ENCODE assay signal across 13 mouse cellular contexts in genomic region chr8:110710593-110710992, GRCm38 (mm10). TPM values are rescaled to one million over a fixed set of nuclear protein-coding genes. Genes with fewer than 3 reads are reported as not detected.
A peak's percentile ranks its signal among the peaks of the same experiment; 100 is the strongest.
DNase-seq lines count a peak whose midpoint lies in the region; ATAC-seq and TF ChIP-seq lines count a peak whose summit lies in the region.
"Had no signal": no experiment of that assay in that cellular context is flagged by ENCODE, and none has a peak within 500 bp of the region (broad histone marks: within the 10 kb centered on the region; RNA-seq: fewer than 3 reads in every experiment).

No protein-coding gene starts in this region.

- H3K27me3 ChIP-seq in hindbrain, embryonic 10.5 days (ENCODE audit: insufficient read depth, poor library complexity, severe bottlenecking) = no peaks in the 10 kb centered on the region
- no peaks in the 10 kb centered on the region for H3K27me3 ChIP-seq in hindbrain, embryonic 14.5 days (ENCODE audit: control insufficient read depth, insufficient read depth, low read length)
- no peaks in the 10 kb centered on the region for H3K27me3 ChIP-seq in lung, embryonic 16.5 days (ENCODE audit: control insufficient read depth, insufficient read depth, low read depth, low read length)
- no peaks in the 10 kb centered on the region for H3K27me3 ChIP-seq in hindbrain, postnatal 0 days (ENCODE audit: insufficient read depth, low read length)
- H3K27me3 ChIP-seq in stomach, embryonic 14.5 days (ENCODE audit: control insufficient read depth, insufficient read depth, low read length) = no peaks in the 10 kb centered on the region
- H3K27me3 ChIP-seq: midbrain, embryonic 15.5 days had no signal

- 69% methylated on average over 3 of the region's 3 CpGs for WGBS in hindbrain, embryonic 10.5 days
- 66% methylated on average over 3 of the region's 3 CpGs for WGBS in hindbrain, embryonic 14.5 days
- WGBS in lung, embryonic 16.5 days = 46% methylated on average over 3 of the region's 3 CpGs
- 54% methylated on average over 3 of the region's 3 CpGs for WGBS in hindbrain, postnatal 0 days
- 56% methylated on average over 3 of the region's 3 CpGs for WGBS in stomach, embryonic 14.5 days

- H3K4me2 ChIP-seq in hindbrain, embryonic 14.5 days (replicated peaks) = no peak overlapping the region
- H3K4me2 ChIP-seq in lung, embryonic 16.5 days (ENCODE audit: low read depth, low read length) = no peak overlapping the region
- no peak overlapping the region for H3K4me2 ChIP-seq in hindbrain, postnatal 0 days (ENCODE audit: low read depth, low read length)
- no peak overlapping the region for H3K4me2 ChIP-seq in stomach, embryonic 14.5 days (replicated peaks; ENCODE audit: low read depth, low read length)
- H3K4me2 ChIP-seq: midbrain, embryonic 15.5 days had no signal

- no peak for DNase-seq in hindbrain, embryonic 10.5 days (ENCODE audit: low spot score)
- DNase-seq in hindbrain, embryonic 14.5 days (ENCODE audit: low spot score) = no peak
- DNase-seq in lung, postnatal 25 days (ENCODE audit: low spot score) = no peak
- no peak for DNase-seq in hindbrain, postnatal 0 days (ENCODE audit: low spot score)
- no peak for DNase-seq in thymus, postnatal 14 days
- DNase-seq in embryo, embryonic 10.5 days (ENCODE audit: low spot score) = no peak
- DNase-seq: right cerebral cortex, postnatal 4 days had no signal

- no peak for ATAC-seq in hindbrain, embryonic 14.5 days (ENCODE audit: low FRiP score)
- ATAC-seq in lung, embryonic 16.5 days (ENCODE audit: low read depth) = peak; percentile 64
- ATAC-seq in hindbrain, postnatal 0 days = no peak
- no peak for ATAC-seq in stomach, embryonic 14.5 days (ENCODE audit: insufficient number of reproducible peaks, insufficient read depth, low FRiP score, low read depth)
- ATAC-seq: inflammation-experienced regulatory T-cells, adult 6 months; midbrain, embryonic 15.5 days had no signal

- H3K36me3 ChIP-seq in hindbrain, embryonic 10.5 days = peaks cover 86% of the 10 kb centered on the region
- peaks cover 24% of the 10 kb centered on the region for H3K36me3 ChIP-seq in hindbrain, embryonic 14.5 days (replicated peaks; ENCODE audit: control insufficient read depth, insufficient read depth)
- 0 out of 2 replicates have a peak, but pooled peaks cover 2% of the 10 kb centered on the region for H3K36me3 ChIP-seq in lung, embryonic 16.5 days (ENCODE audit: control insufficient read depth, insufficient read depth, low read length)
- H3K36me3 ChIP-seq in hindbrain, postnatal 0 days (ENCODE audit: insufficient read depth, low read length) = peaks cover 18% of the 10 kb centered on the region
- peaks cover 9% of the 10 kb centered on the region for H3K36me3 ChIP-seq in stomach, embryonic 14.5 days (ENCODE audit: control insufficient read depth, insufficient read depth, low read length)

- H3K9me3 ChIP-seq in hindbrain, embryonic 10.5 days = no peaks in the 10 kb centered on the region
- no peaks in the 10 kb centered on the region for H3K9me3 ChIP-seq in hindbrain, embryonic 14.5 days (ENCODE audit: control insufficient read depth, low read length)
- no peaks in the 10 kb centered on the region for H3K9me3 ChIP-seq in lung, embryonic 16.5 days (ENCODE audit: control insufficient read depth, low read length)
- H3K9me3 ChIP-seq in hindbrain, postnatal 0 days (ENCODE audit: low read length) = no peaks in the 10 kb centered on the region
- no peaks in the 10 kb centered on the region for H3K9me3 ChIP-seq in stomach, embryonic 14.5 days (ENCODE audit: control insufficient read depth, low read depth, low read length)
- H3K9me3 ChIP-seq: midbrain, embryonic 15.5 days had no signal

- H3K4me1 ChIP-seq in hindbrain, embryonic 10.5 days (replicated peaks) = peaks cover 33% of the 10 kb centered on the region
- H3K4me1 ChIP-seq in hindbrain, embryonic 14.5 days (replicated peaks; ENCODE audit: control insufficient read depth, insufficient read depth, low read length) = peaks cover 18% of the 10 kb centered on the region
- H3K4me1 ChIP-seq in lung, embryonic 16.5 days (replicated peaks; ENCODE audit: control insufficient read depth, insufficient read depth, low read length) = peaks cover 53% of the 10 kb centered on the region
- peaks cover 16% of the 10 kb centered on the region for H3K4me1 ChIP-seq in hindbrain, postnatal 0 days (ENCODE audit: insufficient read depth, low read length)
- H3K4me1 ChIP-seq in stomach, embryonic 14.5 days (ENCODE audit: control insufficient read depth, insufficient read depth, low read length) = peaks cover 17% of the 10 kb centered on the region

- H3K27ac ChIP-seq in hindbrain, embryonic 10.5 days = peak overlapping the region; percentile 62
- H3K27ac ChIP-seq in hindbrain, embryonic 14.5 days = no peak overlapping the region
- peak overlapping the region; percentile 90 for H3K27ac ChIP-seq in lung, embryonic 16.5 days (ENCODE audit: low read length)
- peak overlapping the region; percentile 68; the same call in 1 of the 2 replicates for H3K27ac ChIP-seq in hindbrain, postnatal 0 days
- H3K27ac ChIP-seq in stomach, embryonic 14.5 days (ENCODE audit: low read length) = peak overlapping the region; percentile 40
- H3K27ac ChIP-seq: liver, embryonic 14.5 days; midbrain, embryonic 15.5 days had no signal

- TF ChIP-seq CTCF in hindbrain, postnatal 0 days (IDR thresholded peaks at IDR 0.05; ENCODE audit: low read depth) = no peak

- no peak overlapping the region for H3K9ac ChIP-seq in hindbrain, embryonic 14.5 days
- peak overlapping the region; percentile 52; the same call in 1 of the 2 replicates for H3K9ac ChIP-seq in lung, embryonic 16.5 days (ENCODE audit: low read length)
- no peak overlapping the region for H3K9ac ChIP-seq in hindbrain, postnatal 0 days (replicated peaks; ENCODE audit: low read length)
- H3K9ac ChIP-seq in stomach, embryonic 14.5 days (replicated peaks; ENCODE audit: low read depth, low read length) = no peak overlapping the region
- H3K9ac ChIP-seq: liver, embryonic 14.5 days; midbrain, embryonic 15.5 days had no signal

- no peak overlapping the region for H3K4me3 ChIP-seq in hindbrain, embryonic 10.5 days
- no peak overlapping the region for H3K4me3 ChIP-seq in hindbrain, embryonic 14.5 days (replicated peaks; ENCODE audit: low read length)
- no peak overlapping the region for H3K4me3 ChIP-seq in lung, embryonic 16.5 days (ENCODE audit: low read length)
- no peak overlapping the region for H3K4me3 ChIP-seq in hindbrain, postnatal 0 days (ENCODE audit: low read length)
- H3K4me3 ChIP-seq in stomach, embryonic 14.5 days (ENCODE audit: low read depth, low read length) = no peak overlapping the region
- H3K4me3 ChIP-seq: erythroblast, embryonic 14.5 days; midbrain, embryonic 15.5 days had no signal

RNA-seq across cellular contexts. Expression of gene Mtss1l, which starts 10.7 kb away (rescaled TPM):
- polyA plus RNA-seq in hindbrain, embryonic 10.5 days (2016; fragmentation: Nextera tagmentation; extraction: Ambion mirVana) = 6.4 and 6.9 TPM in 2 replicates
- 32.9 and 36.3 TPM in 2 replicates for polyA plus RNA-seq in hindbrain, embryonic 14.5 days (2014; fragmentation: Nextera tagmentation; extraction: Ambion mirVana)
- 13.2 and 15.5 TPM in 2 replicates for polyA plus RNA-seq in lung, embryonic 16.5 days (2015; fragmentation: Nextera tagmentation; extraction: Ambion mirVana)
- 76.2 and 81.0 TPM in 2 replicates for total RNA-seq in hindbrain, postnatal 0 days (2014; rRNA removed)
- 32.9 TPM in 2 replicates for polyA plus RNA-seq in hindbrain, postnatal 0 days (2015; fragmentation: Nextera tagmentation; extraction: Ambion mirVana)
- 13.2 and 14.2 TPM in 2 replicates for polyA plus RNA-seq in stomach, embryonic 14.5 days (2014; fragmentation: Nextera tagmentation; extraction: Ambion mirVana)
